Mouse (Mus musculus) thymus, postnatal 4 days (tissue): ENCODE results near the gene Eps8.
A peak's percentile ranks its signal among the peaks of the same experiment; 100 is the strongest.

Source experiments
- DNase-seq: peaks from one replicate; pipeline ENCODE4 v3.0.0; 2021

The Eps8 gene

GRCm38 (mm10) chr6:137661583-137662365, 7.1 kb upstream of the Eps8 start:
- no peak for DNase-seq

DNA sequence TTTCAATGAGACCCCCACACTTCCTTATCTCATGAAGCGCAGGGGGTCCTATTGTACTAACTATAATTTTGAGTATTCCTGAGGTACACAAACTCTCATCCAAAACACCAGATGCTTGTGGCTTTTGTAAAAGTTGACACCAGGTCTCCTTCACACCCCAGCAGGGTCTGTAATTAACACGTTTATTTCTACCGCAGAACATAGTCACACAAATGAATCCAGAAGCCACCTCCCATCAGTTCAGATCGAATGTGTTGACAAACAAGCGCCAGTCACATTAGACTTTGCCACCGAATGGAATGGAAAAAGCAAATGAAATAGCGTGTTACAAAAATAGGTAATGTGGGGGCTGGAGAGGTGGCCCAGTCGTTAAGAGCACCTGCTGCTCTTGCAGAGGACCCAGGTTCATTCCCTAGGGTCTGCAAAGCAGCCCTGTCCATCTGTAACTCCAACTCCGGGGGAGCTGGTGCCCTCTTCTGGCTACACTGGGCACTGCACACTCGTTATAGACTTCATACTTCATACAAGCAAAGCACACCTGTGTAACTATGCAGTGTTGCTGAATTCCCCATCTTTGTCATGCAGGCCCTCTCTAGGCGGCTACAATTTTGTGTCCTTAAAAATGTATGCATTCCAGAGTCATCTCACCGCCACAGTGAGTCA, 3.9 kb upstream of the Eps8 start:
- peak; percentile 41 for DNase-seq

GRCm38 (mm10) chr6:137657203-137657602, 2.5 kb upstream of the Eps8 start:
- DNase-seq = no peak

GRCm38 (mm10) chr6:137649528-137649927, 5.1 kb downstream of the Eps8 start:
- DNase-seq = no peak

DNA sequence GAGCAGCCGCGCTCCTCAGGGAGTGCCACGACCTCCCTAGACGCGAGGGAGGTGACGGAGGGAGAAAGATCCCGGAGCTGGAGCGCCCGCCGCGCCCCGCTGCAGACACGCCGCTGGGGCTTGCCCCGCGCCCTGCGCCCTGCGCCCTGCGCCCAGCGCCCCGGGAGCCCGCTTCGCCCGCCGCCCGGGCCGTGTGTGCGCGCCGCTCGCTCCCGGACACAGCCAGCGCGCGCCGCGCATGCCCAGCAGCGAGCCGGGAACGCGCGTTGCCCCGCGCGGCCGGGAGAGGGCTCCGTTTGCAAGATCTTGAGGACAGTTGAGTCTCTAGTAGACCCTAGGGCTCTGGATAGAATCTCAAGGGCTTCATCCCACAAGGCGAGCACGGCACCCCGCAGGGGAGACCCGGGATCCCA, 5.6 kb downstream of the Eps8 start:
- peak; percentile 76 for DNase-seq

GRCm38 (mm10) chr6:137648110-137649067, 6.3 kb downstream of the Eps8 start:
- DNase-seq = peak; percentile 23

GRCm38 (mm10) chr6:137647646-137648045, 7.0 kb downstream of the Eps8 start:
- no peak for DNase-seq

DNA sequence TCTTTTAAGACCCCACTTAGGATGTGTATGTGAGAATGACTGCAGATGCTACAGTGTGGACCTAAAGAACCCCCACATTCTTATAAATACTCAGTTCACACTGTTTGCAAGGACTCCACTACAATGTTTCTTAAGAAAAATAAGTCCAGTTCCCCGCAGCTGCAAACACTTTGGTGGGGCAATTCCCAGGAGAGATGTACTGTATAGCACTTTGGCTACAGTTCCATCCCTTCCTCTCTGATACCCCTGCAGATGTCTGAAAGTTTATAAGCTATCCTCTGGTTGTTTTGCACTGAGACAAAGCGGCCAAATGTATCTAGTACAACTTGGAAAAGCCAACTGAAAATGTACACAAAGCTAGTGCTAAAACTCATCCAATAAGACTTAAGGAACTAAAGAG, 8.0 kb downstream of the Eps8 start:
- DNase-seq = no peak

DNA sequence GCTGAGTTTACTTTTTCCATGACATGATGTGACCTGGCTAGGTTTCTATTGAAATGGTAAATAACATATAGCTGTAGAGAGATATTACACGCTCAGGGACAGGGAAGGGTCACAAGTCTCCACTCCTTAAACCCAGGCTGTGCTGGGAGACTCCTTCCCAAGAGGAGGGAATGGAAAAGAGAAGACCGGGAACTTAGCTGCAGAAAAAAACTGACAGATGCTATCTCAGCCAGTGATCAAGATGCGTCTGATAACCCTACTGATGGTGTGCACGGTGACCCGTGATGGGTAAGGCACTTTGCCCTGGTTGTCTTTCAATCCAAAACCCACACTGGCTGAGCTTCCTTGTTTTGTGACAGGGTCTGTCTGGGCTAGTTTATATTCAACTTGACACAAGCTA, 9.8 kb downstream of the Eps8 start:
- DNase-seq = no peak

DNA sequence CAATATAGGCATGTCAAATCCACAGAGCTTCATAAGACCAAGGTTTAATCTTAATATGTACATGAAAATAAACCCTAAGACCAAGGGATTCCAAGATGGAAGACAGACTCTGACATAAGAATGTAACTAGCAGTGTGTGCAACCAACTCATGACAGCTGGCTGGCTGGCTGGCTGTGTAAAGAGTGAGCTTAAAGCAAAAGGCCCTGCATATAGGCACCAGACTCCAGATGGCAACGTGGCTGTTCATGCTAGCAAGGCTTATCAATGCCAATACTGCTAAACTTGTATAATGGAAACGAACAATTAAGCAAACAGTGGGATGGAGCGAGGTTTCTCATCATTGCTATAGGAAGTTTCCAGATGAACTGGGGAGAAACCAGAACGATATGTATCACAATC, 10.9 kb downstream of the Eps8 start:
- DNase-seq = no peak

- DNase-seq = no peak
Measured at GRCm38 (mm10) chr6:137641642-137642041, 13.0 kb downstream of the Eps8 start.

DNA sequence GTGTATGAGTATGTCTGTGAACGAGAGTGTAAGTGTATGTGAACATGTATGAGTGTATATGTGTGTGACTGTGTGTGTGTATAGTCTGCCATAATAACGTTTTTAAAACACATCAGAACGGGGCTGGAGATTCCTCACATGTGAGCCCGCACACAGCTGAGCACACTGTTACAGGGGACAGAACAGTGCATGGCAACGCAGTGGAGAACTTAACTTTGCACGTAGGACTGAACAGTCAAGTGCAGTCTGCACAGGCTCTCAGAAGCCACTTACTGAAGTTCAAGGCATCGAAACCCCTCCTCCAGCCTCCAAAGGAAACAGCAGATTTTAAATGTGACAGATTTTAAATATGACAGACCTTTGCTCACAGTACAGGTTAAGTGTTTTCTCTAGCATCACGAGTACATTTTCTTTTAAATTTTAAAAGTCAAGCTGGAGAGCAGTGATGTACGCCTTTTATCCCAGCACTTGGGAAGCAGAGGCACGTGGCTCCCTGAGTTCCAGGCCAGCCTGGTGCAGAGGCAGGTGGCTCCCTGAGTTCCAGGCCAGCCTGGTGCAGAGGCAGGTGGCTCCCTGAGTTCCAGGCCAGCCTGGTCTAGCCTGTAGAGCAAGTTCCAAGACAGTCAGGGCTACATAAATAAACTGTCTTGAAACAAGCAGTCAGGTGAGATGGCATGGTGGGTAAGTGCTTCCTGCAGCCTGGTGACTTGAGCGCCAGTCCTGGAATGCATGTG, 15.7 kb downstream of the Eps8 start:
- no peak for DNase-seq

GRCm38 (mm10) chr6:137637443-137637842, 17.2 kb downstream of the Eps8 start:
- no peak for DNase-seq

DNA sequence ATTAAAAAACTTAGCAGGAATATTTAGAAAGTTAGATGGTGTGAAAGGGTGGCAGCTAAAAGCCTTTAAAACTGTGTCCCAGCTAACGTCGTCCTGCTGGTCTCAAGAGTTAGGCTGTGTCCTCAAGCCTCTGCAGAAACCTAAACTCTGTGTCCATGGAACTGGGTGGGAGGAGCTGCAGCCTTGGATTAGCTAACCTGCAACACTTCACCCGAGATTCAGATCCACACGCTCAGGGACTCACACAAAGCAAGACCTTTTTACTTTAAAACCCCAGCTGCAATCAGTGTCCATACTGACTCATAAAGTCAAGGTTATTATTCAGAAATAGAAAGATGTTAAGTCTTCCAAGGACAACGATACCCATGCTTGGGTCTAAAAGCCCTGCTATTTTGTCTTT, 18.5 kb downstream of the Eps8 start:
- no peak for DNase-seq

- no peak for DNase-seq
Measured at GRCm38 (mm10) chr6:137633626-137634025, 21.1 kb downstream of the Eps8 start.

DNA sequence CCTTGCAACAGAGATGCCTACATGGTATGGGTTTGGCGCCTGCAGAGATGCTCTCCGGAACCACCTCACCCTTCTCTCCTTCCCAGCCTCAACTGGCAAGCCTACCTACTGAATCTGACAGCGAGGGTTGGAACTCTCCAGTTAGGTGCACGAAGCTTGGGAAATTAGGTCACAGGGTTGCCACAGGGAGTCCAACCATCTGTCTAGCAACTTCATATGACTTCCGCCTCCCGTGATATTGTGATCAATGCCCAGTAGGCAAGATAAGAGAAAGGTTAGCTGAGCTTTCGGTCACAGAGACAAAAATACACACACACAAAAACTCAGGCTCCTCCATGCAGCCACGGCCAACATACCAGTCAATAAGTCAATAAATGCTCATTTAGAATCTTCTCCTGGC, 21.6 kb downstream of the Eps8 start:
- no peak for DNase-seq

- DNase-seq = no peak
Measured at GRCm38 (mm10) chr6:137630387-137630786, 24.3 kb downstream of the Eps8 start.

DNA sequence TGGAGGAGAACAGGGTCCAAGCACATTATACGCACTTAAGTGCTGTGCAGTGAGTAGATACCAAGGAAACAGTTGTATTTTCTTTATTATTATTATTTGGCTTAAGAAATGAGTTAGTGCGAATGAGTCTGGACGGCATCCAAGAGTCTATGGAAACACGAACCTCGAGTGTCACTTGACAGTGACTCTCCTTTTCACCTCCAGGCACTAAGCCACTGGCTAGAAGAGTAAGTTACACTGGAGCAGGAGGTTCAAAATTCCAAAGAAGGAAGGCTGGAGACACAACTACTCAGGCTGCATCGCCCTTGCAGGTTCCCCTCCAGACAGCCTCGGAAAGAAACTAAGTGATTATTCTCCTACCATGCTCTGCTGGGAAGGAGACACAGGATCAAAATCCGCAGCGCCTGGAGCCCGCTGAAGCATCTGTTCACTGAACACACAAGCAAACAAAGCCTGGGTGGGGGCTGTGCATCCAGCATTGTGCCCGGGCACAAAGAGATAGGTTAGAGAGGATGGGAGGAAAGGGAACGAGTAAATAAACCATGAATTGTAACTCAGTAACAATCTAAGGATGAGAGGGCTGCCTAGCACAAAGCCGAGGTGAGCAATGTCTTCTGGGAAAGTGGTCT, 25.0 kb downstream of the Eps8 start:
- no peak for DNase-seq

GRCm38 (mm10) chr6:137628715-137629114, 26.0 kb downstream of the Eps8 start:
- DNase-seq = no peak

GRCm38 (mm10) chr6:137621021-137621420, 33.7 kb downstream of the Eps8 start:
- DNase-seq = no peak

DNA sequence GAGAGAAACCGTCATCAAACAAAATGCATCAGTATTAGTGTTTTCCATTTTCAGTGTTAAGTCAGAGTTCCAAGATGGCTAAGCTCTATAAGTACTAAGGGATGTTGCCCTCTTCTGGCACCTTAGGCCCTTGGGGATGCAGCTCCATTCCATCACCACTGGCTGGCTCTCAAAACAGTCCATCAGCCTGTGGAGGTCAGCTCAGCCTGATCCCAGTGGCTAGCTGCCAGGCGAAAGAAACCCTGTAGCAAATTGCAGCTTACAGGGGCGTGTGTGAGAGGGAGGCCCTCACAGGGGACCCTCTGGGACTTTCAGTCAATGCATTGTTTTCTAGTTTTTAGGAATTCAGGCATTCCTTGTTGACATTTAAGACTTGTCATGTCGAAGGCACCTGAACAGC, 40.8 kb downstream of the Eps8 start:
- DNase-seq = no peak

DNA sequence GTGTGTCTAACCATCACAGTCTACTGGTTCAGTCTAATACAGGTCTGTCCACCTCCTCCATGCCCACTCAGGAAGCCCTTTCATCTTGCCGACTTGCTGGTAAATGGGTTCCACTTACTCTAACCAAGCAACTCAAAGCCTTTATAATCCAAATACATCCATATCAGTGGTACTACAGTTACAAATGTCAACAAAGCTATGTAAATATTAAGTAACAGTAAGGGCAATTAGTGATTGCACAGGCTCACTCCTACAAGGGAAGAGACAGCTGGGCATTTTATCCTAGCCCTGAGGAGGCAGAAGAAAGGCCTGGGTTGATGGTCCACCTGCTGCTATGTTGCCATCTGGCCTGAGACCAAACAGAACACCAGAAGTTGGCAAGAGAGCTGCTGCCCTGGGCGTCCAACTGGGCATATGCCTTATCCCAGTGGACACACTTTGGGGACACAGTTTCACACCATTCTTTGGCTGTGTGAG, 42.6 kb downstream of the Eps8 start:
- DNase-seq = no peak
